Mouse (Mus musculus) liver (tissue): ENCODE data around the gene Pom121.
A peak's percentile ranks its signal among the peaks of the same experiment; 100 is the strongest.
"Not testable (repeated sequence)": the region's sequence is repeated elsewhere in the genome, so short reads cannot be mapped to it uniquely, and the experiment has no call there.

Source experiments
- DNase-seq: peaks from one replicate; pipeline ENCODE4 v3.0.0-alpha.2; 2020; ENCODE audit warnings: mixed read lengths

The Pom121 gene

GRCm38 (mm10) chr5:135394004-135394823, at the start of gene Pom121:
Pom121 (minus strand) TSS chr5:135394546.
- peak; percentile 88 for DNase-seq

DNA sequence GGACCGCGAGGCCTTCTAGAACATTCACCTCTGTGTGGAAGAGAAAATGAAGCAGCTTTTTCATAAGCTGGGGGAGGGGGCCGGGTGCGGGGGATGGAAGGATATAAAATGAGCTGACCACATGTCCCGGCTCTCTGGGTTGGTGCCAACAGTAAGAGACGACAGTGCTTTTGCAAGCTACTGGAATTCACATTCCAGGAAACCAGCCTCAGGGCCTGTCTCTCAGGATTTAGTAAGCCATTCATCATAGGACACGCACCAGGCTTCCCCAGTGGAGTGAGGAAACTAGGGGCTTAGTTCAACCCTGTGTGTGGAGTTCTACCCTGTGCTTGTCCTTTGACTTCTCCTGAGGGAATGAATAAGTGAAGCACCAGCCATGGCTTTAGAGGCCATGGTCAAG, 48.1 kb upstream of the Pom121 start:
- DNase-seq = peak; percentile 36

DNA sequence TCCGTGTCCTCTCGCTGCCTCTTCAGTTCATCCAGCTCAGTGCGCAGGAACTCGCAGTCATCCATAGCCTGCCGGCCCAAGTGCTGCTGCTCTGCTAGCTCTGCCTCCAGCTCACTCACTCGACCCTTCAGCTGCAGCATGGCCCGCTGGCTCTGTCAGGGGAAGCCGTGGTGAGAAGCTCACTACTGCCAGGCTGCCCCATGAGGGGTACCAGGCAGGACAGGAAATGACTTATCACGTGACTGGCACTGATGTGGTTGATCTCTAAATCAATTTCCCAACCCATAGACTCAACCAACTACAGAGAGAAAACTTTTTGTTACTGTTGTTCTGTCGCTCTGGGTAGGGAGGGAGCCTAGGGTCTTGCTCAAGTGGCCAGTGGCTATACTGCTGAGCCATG, 40.7 kb upstream of the Pom121 start:
- no peak for DNase-seq

GRCm38 (mm10) chr5:135433861-135434260, 39.5 kb upstream of the Pom121 start:
- no peak for DNase-seq

- DNase-seq = no peak
Observed at GRCm38 (mm10) chr5:135431111-135431510, 36.8 kb upstream of the Pom121 start.

- no peak for DNase-seq
Observed at GRCm38 (mm10) chr5:135428786-135429185, 34.4 kb upstream of the Pom121 start.

DNA sequence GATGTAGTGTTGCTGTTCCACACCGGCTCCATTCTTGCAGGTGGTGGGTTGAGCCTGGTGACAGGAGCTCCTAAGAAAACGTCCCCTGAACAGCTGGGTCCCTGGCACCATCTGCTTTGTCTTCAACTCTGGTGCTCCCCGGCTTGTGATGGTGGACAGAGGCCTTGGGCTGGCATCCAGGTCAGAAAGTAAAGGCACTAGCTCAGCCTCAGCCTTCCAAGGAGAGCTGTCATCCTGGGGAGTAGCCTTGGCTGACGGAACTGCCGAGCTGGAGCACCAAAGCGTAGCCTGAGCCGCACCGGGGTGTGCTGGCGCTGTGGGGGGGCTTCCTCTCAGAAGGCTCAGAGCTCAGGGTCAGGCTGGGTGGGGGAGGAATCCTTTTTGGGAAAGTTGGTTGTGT, 15.9 kb upstream of the Pom121 start:
- DNase-seq = no peak

GRCm38 (mm10) chr5:135408114-135408513, 13.8 kb upstream of the Pom121 start:
- no peak for DNase-seq

- no peak for DNase-seq
Observed at GRCm38 (mm10) chr5:135405437-135405836, 11.1 kb upstream of the Pom121 start.

DNA sequence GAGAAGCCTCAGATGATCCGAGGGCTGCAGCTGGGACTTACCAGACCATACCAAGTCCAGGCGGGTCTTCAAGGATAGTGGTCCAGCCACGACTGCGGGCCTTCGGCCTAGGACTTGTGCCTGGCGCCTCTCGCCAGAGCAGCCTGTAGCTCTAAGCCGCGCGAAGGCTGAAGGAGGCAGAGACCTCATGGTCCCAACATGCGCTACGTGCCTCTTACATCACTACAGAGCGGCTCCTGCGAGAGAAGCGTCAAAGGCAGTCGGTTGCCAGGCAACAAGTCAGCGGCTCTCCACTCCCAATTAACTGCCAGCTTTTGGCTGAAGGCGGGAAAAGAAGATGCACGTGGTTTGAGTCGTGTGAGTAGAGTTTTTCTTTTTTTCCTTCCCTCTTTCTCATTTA, 10.3 kb upstream of the Pom121 start:
- DNase-seq = no peak

GRCm38 (mm10) chr5:135400244-135400643, 5.9 kb upstream of the Pom121 start:
- peak; percentile 79 for DNase-seq

- no peak for DNase-seq
Observed at GRCm38 (mm10) chr5:135399382-135399781, 5.0 kb upstream of the Pom121 start.

- DNase-seq = peak; percentile 63
Observed at GRCm38 (mm10) chr5:135395826-135396225, 1.5 kb upstream of the Pom121 start.

DNA sequence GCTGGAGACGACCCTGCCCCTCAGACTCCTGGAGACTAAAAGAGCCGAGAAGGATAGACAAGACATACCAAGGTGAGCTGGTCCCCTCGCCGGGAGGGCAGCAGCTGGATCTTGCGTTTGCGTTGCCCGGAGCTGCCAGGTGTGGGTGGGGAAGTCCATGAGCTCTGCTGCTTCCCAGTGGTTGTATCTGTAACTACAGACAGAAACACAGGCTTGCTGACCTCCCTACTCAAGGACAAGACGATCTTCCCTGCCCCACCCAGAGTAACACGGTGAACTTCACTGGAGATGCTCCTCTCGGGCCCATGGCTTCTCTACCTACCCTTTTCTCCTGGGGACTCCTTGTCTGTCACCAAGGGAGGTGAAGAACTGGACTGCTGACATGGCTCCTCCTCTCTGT, 10.6 kb downstream of the Pom121 start:
- no peak for DNase-seq

DNA sequence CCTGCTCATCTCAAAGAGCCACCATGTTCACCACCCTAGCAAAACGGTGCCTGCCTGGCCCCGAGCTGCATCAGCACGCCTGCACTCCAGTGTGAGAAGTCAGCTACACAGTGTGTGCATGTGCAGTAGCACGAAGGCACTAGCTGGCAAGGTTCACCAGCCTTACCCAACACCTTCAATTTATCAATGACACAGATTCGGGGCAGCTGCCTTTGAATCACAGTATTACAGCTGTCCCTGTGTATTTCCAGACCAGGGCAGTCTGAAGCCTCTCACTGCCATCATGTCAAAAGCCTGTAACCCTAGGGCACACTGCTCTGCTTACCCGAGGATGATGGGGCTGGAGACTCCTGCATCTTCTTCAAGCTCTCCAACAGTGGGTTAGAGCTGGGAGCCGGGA, 11.6 kb downstream of the Pom121 start:
- no peak for DNase-seq

DNA sequence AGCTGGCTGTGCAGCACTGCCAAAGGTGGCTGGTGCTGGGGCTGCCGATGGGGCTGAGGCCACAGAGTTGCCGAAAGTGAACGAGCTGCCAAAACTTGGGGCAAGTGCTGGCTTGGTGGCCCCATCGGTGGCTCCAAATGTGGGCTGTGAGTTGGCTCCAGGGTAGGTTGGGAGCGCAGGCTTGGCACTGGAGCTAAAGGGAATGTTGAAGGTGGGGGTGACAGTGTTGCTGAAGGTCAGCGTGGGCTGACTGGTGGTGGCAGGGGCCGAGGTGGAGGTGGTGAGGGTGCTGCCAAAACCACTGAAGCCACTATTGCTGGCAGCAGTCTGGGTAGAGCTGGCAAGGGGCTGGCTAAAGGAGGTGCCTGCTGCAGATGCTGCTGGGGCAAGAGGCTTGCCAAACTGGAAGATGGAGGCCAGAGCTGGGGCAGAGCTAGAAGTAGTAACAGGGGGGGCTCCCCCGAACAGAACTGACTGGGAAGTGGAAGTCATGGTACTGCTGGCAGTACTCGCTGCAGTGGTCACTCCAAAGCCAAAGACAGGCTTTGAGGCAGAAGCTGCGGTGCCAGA, 12.9 kb downstream of the Pom121 start:
- DNase-seq = no peak

- DNase-seq = no peak
Observed at GRCm38 (mm10) chr5:135380681-135381080, 13.7 kb downstream of the Pom121 start.

DNA sequence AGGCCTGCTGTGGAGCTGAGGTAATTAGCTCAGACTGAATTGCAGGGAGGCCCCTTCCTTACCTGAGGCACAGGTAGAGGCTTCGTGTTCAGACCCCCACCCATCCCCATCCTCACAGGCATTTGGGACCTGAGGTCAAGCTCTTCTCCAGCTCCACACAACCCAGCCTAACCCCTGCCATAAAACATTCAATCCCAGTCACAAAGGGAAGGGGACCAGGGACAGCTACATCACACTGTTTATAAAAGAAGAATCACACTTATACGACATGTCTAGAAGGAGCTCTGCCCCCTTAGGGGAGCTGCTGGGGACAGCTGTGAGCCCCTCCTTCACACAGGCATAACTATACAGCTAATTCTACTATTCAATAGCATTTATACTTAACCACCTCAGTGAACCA, 18.0 kb downstream of the Pom121 start:
- DNase-seq = no peak

- DNase-seq = no peak
Observed at GRCm38 (mm10) chr5:135375167-135375566, 19.2 kb downstream of the Pom121 start.

GRCm38 (mm10) chr5:135373601-135374000, 20.7 kb downstream of the Pom121 start:
- no peak for DNase-seq

DNA sequence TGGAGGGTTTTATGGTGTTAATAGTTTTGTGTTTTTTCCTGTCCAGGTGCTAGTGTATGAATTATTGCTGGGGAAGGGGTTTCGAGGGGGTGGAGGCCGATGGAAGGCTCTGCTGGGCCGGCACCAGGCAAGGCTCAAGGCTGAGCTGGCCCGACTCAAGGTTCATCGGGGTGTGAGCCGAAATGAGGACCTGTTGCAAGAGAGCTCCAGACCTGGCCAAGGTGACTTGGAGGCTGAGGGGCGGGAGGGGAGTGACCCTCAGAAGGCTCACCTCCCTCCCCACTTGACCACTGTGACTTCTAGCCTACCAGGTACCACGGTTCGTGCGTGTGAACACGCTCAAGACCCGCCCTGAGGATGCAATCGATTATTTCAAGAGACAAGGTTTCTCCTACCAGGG, 23.2 kb downstream of the Pom121 start:
- no peak for DNase-seq

DNA sequence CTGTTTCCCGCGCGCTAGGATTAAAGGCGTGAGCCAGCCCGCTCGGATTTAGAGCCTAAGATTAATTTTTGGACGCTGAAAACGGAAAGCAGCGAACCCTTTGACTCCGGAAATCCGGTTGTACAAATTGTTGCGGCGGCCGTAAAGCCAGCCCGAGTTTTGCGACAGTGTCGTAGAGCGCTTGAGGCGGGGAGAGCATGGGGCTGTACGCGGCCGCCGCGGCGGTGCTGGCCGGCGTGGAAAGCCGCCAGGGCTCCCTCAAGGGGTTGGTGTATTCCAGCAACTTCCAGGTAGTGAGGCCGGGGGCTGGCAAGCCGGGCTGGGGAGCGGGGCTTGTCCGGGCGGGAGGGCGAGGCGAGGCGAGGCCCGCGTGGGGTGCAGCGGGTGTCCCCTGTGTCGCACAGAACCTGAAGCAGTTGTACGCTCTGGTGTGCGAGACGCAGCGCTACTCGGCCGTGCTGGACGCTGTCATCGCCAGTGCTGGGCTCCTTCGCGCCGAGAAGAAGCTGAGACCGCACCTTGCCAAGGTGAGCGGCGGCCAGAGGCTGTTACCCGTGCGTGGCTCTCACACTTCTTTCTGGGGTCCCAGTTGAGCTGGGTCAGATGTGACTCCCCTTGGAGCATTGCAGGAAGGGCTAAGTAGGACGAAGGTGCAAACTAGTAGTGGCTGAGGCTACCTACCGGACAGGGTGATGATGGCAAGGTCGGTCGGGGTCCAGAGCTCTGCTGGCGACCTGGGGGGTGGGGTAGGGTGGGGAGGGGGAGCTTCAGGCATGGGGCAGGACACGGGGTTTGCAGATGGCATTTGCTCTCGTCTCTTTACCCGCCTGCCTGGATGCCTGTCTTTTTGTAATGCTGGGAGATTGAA, 24.3 kb downstream of the Pom121 start, which contains the start of gene Nsun5:
Nsun5 (plus strand) TSS at position 167 of the 868 bp plus-strand sequence.
- peak; percentile 95 for DNase-seq

DNA sequence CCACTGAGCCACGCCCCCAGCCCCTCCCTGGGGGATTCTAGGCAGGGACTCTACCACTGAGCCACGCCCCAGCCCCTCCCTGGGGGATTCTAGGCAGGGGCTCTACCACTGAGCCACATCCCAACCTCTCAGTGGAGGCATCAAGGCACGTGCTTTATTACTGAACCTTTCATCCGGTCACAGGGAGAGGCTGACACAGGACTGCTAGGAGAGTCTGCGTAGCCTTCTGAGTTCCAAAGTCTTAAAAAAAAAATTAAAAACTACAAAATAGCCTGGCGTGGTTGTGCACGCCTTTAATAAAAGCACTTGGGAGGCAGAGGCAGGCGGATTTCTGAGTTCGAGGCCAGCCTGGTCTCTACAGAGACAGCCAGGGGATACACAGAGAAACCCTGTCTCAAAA, 25.1 kb downstream of the Pom121 start:
- DNase-seq = not testable (repeated sequence)

DNA sequence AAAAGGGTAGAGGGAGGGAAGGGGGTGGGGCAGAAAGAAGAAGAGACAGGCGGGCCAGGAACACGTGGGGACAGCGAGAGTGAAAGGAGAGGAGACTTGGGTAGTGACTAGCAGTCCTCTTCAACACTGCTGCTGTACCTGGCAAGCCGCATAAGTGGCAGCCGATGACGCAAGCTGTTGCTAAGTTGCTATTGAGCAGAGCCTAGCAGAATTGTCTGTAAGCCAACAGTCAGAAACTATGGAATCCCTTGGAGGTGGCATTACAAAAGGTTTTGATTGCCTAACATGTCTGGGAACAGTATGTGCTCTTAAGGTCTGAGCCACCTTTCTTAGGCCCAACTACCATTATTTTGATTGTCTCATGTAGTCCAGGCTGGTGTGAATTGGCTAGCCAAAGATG, 26.0 kb downstream of the Pom121 start:
- DNase-seq = no peak
